Mouse (Mus musculus): ENCODE measurements around the gene Pmepa1. TPM values are rescaled to one million over a fixed set of nuclear protein-coding genes. Genes with fewer than 3 reads are reported as not detected.

Gene Pmepa1
- polyA plus RNA-seq, 1 experiment from 2014 or later = 6.9 TPM

DNA sequence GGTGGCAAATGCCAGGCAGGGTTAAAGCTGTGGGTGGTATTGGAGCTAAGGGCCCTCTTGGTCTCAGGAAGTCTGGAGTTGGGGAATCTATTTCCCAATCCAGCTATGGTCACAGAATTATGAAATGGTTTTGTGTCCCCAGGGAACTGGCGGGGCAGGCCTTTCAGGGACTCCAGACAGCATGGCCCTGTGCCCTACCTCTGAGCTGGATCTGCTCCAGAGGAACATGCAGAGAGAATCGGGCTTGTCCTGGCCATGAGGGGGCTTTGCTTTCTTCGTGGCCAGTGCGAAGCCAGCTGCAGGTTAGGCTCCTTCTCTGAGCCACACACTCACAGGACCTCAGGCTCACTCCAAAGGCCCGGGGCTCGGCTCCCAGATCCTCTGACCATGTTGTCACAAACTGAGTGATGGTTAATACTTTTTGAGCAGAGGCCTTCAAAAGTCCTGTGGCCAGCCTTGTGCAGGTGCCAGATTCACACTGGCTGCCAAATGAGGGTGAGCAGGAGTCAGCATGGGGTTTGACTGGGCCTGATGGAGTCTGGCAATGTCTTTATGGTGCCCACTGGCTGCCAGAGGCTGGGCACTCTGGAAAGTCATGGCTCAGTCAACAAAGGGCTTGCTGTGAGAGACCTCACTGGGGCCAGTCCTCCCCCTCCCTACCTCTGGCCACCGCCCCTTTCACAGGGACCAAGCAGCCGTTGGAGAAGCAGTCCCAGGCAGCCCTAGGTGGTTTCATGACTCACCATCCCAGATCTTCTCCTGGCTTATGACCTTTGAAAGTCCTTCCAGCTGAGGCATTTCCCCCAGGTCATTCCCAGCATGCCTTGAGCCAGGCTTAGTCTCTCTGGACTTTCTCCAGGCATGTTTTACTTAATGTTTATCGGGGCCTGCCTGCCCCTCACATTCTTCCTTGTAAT lies 4.9 kb upstream of the Pmepa1 start:
- Histone ChIP-seq H3K4me1 (ENCODE audit: control insufficient read depth, insufficient read depth, low read length) (peaks cover 6% of the 10 kb centered on the region; the same call in 1 of the 2 replicates), H3K36me3 (ENCODE audit: control insufficient read depth, insufficient read depth, low read length) (no peaks in the 10 kb centered on the region), H3K9ac (ENCODE audit: low read length) (no peak overlapping the region), H3K27me3 (replicated peaks; ENCODE audit: control insufficient read depth, insufficient read depth, low read length) (no peaks in the 10 kb centered on the region), H3K9me3 (replicated peaks; ENCODE audit: control insufficient read depth, low read length) (no peaks in the 10 kb centered on the region), H3K27ac (ENCODE audit: low read depth, low read length) (no peak overlapping the region), H3K4me3 (ENCODE audit: low read depth, low read length) (no peak overlapping the region), H3K4me2 (ENCODE audit: low read length) (no peak overlapping the region)
- 65% methylated on average over 9 of the region's 9 CpGs for WGBS
- ATAC-seq = no peak
- DNase-seq (ENCODE audit: low spot score) = no peak

DNA sequence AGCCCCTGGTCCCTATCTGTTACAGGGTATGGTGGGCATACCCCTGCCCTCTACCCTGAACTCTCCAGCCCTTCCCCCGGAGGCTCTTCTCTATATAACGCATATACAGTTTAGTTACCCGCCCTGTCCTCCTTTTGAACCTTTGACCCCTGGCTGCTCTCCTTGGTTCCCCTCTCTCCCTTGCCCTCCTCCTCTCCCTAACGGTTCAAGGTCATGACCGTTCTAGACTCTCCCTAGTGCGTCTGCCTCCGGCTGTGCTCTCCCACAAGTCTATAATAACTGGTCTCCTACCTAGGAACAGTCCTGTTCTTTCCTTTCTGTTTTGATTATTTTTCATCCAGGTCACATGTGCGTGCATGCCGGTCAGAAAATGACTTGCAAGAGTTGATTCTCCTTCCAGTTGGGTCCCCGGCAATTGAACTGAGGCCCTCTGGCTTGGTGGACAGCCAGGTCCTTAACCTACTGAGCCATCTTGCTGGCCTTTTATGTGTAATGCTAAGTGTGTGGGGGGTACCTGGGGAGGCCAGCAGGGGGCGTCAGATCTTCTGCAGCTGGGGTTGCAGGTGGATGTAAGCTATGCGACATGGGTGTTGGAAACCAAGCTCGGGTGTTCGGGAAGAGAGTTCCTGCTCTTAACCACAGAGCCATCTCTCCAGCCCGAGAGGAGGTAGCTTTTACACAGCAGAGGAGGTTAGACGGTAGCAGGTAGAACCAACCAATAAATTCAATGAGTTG lies 2.7 kb upstream of the Pmepa1 start:
- Histone ChIP-seq H3K9ac (ENCODE audit: low read length) (no peak overlapping the region), H3K4me3 (ENCODE audit: low read depth, low read length) (no peak overlapping the region), H3K27me3 (replicated peaks; ENCODE audit: control insufficient read depth, insufficient read depth, low read length) (no peaks in the 10 kb centered on the region), H3K27ac (ENCODE audit: low read depth, low read length) (no peak overlapping the region), H3K36me3 (ENCODE audit: control insufficient read depth, insufficient read depth, low read length) (no peaks in the 10 kb centered on the region), H3K4me1 (ENCODE audit: control insufficient read depth, insufficient read depth, low read length) (peaks cover 16% of the 10 kb centered on the region), H3K4me2 (ENCODE audit: low read length) (no peak overlapping the region), H3K9me3 (replicated peaks; ENCODE audit: control insufficient read depth, low read length) (no peaks in the 10 kb centered on the region)
- ATAC-seq (no peak), DNase-seq (ENCODE audit: low spot score) (no peak)
- WGBS = 78% methylated on average over 16 of the region's 16 CpGs

DNA sequence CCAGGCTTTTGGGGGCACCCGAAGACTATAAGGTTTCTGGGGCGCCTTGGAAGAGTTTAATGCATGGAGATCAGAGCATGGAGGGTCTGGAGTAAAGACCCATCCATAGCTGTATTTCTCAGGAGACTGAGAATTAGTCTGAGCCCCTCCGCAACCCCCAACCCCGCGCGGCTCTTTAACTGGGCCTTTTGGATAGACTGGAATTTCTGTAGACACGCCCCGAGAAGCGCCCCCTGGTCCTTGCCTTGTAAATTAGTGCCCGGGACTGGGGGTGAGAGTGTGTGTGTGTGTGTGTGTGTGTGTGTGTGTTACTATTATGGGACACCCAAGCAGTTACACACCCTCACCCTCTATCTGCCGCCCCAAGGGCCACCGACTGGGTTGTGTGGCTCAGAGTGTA lies 526 bp upstream of the Pmepa1 start:
- peak overlapping the region; percentile 93 for H3K4me2 ChIP-seq (ENCODE audit: low read length)
- H3K4me3 ChIP-seq (ENCODE audit: low read depth, low read length) = peak overlapping the region; percentile 94
- DNase-seq (ENCODE audit: low spot score) = peak; percentile 56
- no peaks in the 10 kb centered on the region for H3K27me3 ChIP-seq (replicated peaks; ENCODE audit: control insufficient read depth, insufficient read depth, low read length)
- WGBS = 1% methylated on average over 12 of the region's 12 CpGs
- peak; percentile 30 for ATAC-seq
- H3K27ac ChIP-seq (ENCODE audit: low read depth, low read length) = peak overlapping the region; percentile 63; the same call in 1 of the 2 replicates
- H3K9ac ChIP-seq (ENCODE audit: low read length) = peak overlapping the region; percentile 99
- H3K9me3 ChIP-seq (replicated peaks; ENCODE audit: control insufficient read depth, low read length) = no peaks in the 10 kb centered on the region
- no peaks in the 10 kb centered on the region for H3K36me3 ChIP-seq (ENCODE audit: control insufficient read depth, insufficient read depth, low read length)
- peaks cover 31% of the 10 kb centered on the region for H3K4me1 ChIP-seq (ENCODE audit: control insufficient read depth, insufficient read depth, low read length)

DNA sequence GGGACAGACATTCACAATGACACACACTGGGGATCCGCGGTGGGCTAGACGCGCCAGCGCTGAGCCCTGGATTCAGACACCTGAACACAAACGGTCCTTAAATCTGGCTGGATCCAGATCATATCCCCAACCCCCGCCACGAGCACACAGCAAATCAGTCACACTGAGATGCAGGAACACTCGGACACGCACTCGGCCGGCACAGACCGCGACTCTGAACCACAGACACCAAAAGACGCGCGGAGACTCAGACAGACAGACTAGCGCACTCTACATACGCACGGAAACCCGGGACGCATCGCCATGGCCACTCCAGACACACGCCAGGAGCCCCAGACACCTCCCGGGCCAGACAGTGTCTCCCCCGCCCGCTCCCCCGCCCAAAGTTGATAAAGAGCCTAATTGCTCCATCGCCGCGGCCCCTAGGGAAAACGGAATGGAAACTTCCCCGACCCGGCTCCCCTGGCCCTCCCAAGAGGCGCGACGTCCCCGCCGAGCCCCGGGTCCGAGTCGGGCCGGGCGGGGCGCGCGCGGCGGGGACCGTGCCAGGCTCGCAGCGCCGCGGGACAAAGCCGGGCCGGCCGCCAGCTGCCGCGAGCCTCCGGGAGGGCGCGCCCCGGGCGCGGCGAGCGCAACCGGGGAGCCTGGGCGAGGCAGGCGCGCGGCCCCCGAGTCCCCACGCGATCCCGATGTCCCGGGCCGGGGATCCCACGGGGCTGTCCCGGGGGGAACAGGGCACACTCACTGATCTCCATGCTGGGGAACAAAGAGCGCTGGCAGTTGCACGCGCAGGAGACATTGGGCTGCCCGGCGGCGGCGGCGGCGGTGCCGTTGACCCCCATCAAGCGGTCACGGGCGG lies 761 bp downstream of the Pmepa1 start:
- peak overlapping the region; percentile 93 for H3K27ac ChIP-seq (ENCODE audit: low read depth, low read length)
- peaks cover 44% of the 10 kb centered on the region for H3K4me1 ChIP-seq (ENCODE audit: control insufficient read depth, insufficient read depth, low read length)

DNA sequence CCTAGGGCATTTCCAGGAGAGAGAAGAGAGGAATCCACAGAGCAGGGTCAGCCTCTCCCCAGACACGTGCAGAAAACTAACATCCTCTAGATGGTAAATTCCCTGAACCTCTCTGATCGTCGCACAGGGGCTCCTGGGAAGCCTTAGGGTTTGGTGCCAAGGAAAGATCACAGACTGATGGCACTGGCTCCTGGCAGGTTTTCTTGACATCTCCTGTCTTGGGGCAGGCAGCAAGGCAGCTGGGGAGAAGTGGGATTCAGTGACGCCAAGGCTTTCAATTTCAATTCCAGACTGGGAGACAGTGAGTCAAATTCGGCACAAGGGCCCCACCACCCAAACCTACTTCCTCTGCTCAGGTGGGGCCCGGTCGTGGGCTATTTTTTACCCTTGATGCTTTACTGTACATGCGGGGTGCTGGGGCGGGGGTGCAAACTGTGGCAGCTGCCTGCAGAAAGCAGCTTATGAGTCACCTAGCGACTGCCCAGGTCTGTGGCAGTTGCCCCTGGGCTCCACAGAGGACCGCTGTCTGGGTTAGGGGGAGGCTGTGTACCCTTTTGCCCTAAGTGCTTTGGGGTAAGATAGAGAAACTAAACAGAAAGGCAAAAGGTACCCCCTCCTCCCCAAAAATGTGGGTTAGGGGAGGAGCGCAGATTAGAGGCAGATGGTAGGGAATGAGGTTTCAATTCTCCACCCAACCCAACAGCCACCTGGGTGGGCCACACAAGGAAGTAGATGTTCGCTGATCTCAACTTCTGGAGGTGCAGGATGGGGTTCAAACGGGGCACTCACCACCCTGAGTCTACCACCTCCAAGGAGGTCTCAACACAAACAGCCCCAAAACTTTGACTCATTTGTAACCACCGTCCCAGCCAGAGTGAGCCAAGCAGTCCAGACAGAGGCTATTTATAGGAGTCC lies 1.6 kb downstream of the Pmepa1 start:
- Histone ChIP-seq H3K9me3 (replicated peaks; ENCODE audit: control insufficient read depth, low read length) (no peaks in the 10 kb centered on the region), H3K4me2 (ENCODE audit: low read length) (peak overlapping the region; percentile 93), H3K27ac (ENCODE audit: low read depth, low read length) (peak overlapping the region; percentile 93; the same call in 1 of the 2 replicates), H3K36me3 (ENCODE audit: control insufficient read depth, insufficient read depth, low read length) (no peaks in the 10 kb centered on the region), H3K27me3 (replicated peaks; ENCODE audit: control insufficient read depth, insufficient read depth, low read length) (no peaks in the 10 kb centered on the region), H3K4me1 (ENCODE audit: control insufficient read depth, insufficient read depth, low read length) (peaks cover 52% of the 10 kb centered on the region), H3K4me3 (ENCODE audit: low read depth, low read length) (peak overlapping the region; percentile 94), H3K9ac (ENCODE audit: low read length) (peak overlapping the region; percentile 99)
- DNase-seq (ENCODE audit: low spot score) (no peak), ATAC-seq (no peak)
- WGBS = 9% methylated on average over 15 of the region's 15 CpGs

More for the DNA sequence above, 761 bp downstream of the Pmepa1 start:
- Histone ChIP-seq H3K9ac (ENCODE audit: low read length) (peak overlapping the region; percentile 99), H3K36me3 (ENCODE audit: control insufficient read depth, insufficient read depth, low read length) (no peaks in the 10 kb centered on the region), H3K4me2 (ENCODE audit: low read length) (peak overlapping the region; percentile 93), H3K9me3 (replicated peaks; ENCODE audit: control insufficient read depth, low read length) (no peaks in the 10 kb centered on the region), H3K27me3 (replicated peaks; ENCODE audit: control insufficient read depth, insufficient read depth, low read length) (no peaks in the 10 kb centered on the region), H3K4me3 (ENCODE audit: low read depth, low read length) (peak overlapping the region; percentile 94)
- WGBS = under 1% methylated on average over 77 of the region's 93 CpGs
- ATAC-seq (peak; percentile 17), DNase-seq (ENCODE audit: low spot score) (peak; percentile 55)

DNA sequence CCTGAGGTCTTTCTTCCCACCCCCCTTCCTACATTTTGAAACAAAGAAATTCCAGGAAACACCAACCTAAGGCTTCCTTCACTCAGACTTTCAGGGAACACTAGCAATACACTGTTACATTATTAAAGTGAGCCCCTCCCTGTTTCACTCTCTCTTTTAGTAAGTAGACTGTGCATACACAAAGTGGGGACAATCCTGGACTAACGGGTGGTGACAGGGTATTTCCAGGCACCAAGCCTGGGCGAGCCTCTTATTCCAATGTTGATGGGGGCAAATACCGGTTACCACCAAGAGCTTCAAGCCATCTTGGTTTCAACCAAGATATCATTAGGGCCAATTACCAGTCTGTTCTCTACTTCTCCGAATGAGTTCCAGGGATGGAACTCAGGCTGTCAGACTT lies 2.4 kb downstream of the Pmepa1 start:
- DNase-seq (ENCODE audit: low spot score) = no peak
- H3K4me1 ChIP-seq (ENCODE audit: control insufficient read depth, insufficient read depth, low read length) = peaks cover 52% of the 10 kb centered on the region

DNA sequence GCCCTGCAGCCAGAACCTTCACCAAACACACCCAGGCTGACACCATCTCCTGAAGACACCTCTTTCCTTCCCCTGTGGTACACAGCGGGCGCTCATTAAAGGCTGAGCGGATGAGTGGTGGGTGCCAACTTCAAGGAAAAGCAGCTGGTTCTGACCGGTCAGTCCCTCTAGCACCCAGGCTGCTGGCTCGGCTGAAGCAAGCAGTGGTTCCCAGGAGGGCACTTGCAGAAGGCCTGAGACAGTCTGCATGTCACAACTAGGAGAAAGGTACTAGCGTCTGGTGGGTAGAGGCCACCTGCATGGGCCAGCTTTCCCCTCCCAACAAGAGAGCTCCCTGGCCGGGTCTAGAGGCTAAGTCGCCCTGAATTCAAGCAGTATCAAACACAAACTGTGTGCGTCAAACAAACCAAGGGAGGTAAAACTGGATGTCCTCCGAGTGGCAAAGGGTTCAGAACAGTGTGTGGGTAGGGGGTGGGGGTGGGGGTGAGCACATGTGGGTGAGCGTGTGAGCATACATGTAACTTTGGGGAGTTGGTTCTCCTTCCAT lies 3.9 kb downstream of the Pmepa1 start:
- H3K36me3 ChIP-seq (ENCODE audit: control insufficient read depth, insufficient read depth, low read length) = no peaks in the 10 kb centered on the region
- H3K27ac ChIP-seq (ENCODE audit: low read depth, low read length) = no peak overlapping the region
- H3K9ac ChIP-seq (ENCODE audit: low read length) = no peak overlapping the region
- no peaks in the 10 kb centered on the region for H3K27me3 ChIP-seq (replicated peaks; ENCODE audit: control insufficient read depth, insufficient read depth, low read length)
- no peaks in the 10 kb centered on the region for H3K9me3 ChIP-seq (replicated peaks; ENCODE audit: control insufficient read depth, low read length)
- WGBS = 76% methylated on average over 11 of the region's 11 CpGs
- no peak for ATAC-seq
- peak overlapping the region; percentile 14; the same call in 1 of the 2 replicates for H3K4me2 ChIP-seq (ENCODE audit: low read length)
- peaks cover 54% of the 10 kb centered on the region for H3K4me1 ChIP-seq (ENCODE audit: control insufficient read depth, insufficient read depth, low read length)
- no peak overlapping the region for H3K4me3 ChIP-seq (ENCODE audit: low read depth, low read length)
- no peak for DNase-seq (ENCODE audit: low spot score)

More for the DNA sequence above, 2.4 kb downstream of the Pmepa1 start:
- Histone ChIP-seq H3K36me3 (ENCODE audit: control insufficient read depth, insufficient read depth, low read length) (no peaks in the 10 kb centered on the region), H3K27ac (ENCODE audit: low read depth, low read length) (no peak overlapping the region), H3K4me2 (ENCODE audit: low read length) (peak overlapping the region; percentile 93), H3K27me3 (replicated peaks; ENCODE audit: control insufficient read depth, insufficient read depth, low read length) (no peaks in the 10 kb centered on the region), H3K9me3 (replicated peaks; ENCODE audit: control insufficient read depth, low read length) (no peaks in the 10 kb centered on the region), H3K9ac (ENCODE audit: low read length) (no peak overlapping the region; the same call in 1 of the 2 replicates), H3K4me3 (ENCODE audit: low read depth, low read length) (peak overlapping the region; percentile 94)
- ATAC-seq = no peak
- WGBS = 40% methylated on average over 4 of the region's 4 CpGs
